Mouse (Mus musculus): ENCODE results near the gene Tnip3.

Gene Tnip3

GRCm38 (mm10) chr6:65584870-65585332, 59.8 kb downstream of the Tnip3 start:
- no peak for DNase-seq (ENCODE audit: low spot score in 2 of 2)

GRCm38 (mm10) chr6:65585333-65586053, 60.4 kb downstream of the Tnip3 start:
- DNase-seq (ENCODE audit: low spot score in 2 of 2), result no peak

GRCm38 (mm10) chr6:65588847-65589246, 63.7 kb downstream of the Tnip3 start:
- DNase-seq (ENCODE audit: low spot score in 2 of 2), result no peak

GRCm38 (mm10) chr6:65590018-65590417, 64.9 kb downstream of the Tnip3 start:
- DNase-seq (ENCODE audit: low spot score in 2 of 2), result no peak

- peak in 1 of 2 experiments; percentile 16 for DNase-seq (ENCODE audit: low spot score in 2 of 2)
These were observed 69.1 kb downstream of the Tnip3 start for GRCm38 (mm10) chr6:65594171-65594570.

GRCm38 (mm10) chr6:65595371-65595770, 70.3 kb downstream of the Tnip3 start:
- no peak for DNase-seq (ENCODE audit: low spot score in 2 of 2)

GRCm38 (mm10) chr6:65597056-65597818, 72.1 kb downstream of the Tnip3 start:
- DNase-seq (ENCODE audit: low spot score in 2 of 2), result no peak

- no peak for DNase-seq (ENCODE audit: low spot score in 2 of 2)
These were observed 73.4 kb downstream of the Tnip3 start for GRCm38 (mm10) chr6:65598522-65598921.

- no peak for DNase-seq (ENCODE audit: low spot score in 2 of 2)
These were observed 75.0 kb downstream of the Tnip3 start for GRCm38 (mm10) chr6:65599865-65600739.

GRCm38 (mm10) chr6:65600887-65601286, 75.8 kb downstream of the Tnip3 start:
- DNase-seq (ENCODE audit: low spot score in 2 of 2), result no peak

- no peak for DNase-seq (ENCODE audit: low spot score in 2 of 2)
These were observed 80.7 kb downstream of the Tnip3 start for GRCm38 (mm10) chr6:65605778-65606177.

- no peak for DNase-seq (ENCODE audit: low spot score in 2 of 2)
These were observed 81.8 kb downstream of the Tnip3 start for GRCm38 (mm10) chr6:65606946-65607345.

- no peak for DNase-seq (ENCODE audit: low spot score in 2 of 2)
These were observed 86.7 kb downstream of the Tnip3 start for GRCm38 (mm10) chr6:65611834-65612233.

GRCm38 (mm10) chr6:65613924-65614585, 88.9 kb downstream of the Tnip3 start:
- DNase-seq (ENCODE audit: low spot score in 2 of 2), result no peak

GRCm38 (mm10) chr6:65615641-65616040, 90.5 kb downstream of the Tnip3 start:
- no peak for DNase-seq (ENCODE audit: low spot score in 2 of 2)

GRCm38 (mm10) chr6:65621260-65621659, 96.1 kb downstream of the Tnip3 start:
- DNase-seq (ENCODE audit: low spot score in 2 of 2), result no peak

GRCm38 (mm10) chr6:65623016-65623715, 98.1 kb downstream of the Tnip3 start:
- DNase-seq (ENCODE audit: low spot score in 2 of 2), result no peak

- DNase-seq (ENCODE audit: low spot score in 2 of 2), result no peak
These were observed 105.5 kb downstream of the Tnip3 start for GRCm38 (mm10) chr6:65630578-65630977.

- no peak for DNase-seq (ENCODE audit: low spot score in 2 of 2)
These were observed 107.1 kb downstream of the Tnip3 start for GRCm38 (mm10) chr6:65632184-65632583.

- no peak for DNase-seq (ENCODE audit: low spot score in 2 of 2)
These were observed 117.3 kb downstream of the Tnip3 start for GRCm38 (mm10) chr6:65642431-65642830.

GRCm38 (mm10) chr6:65644110-65644509, 119.0 kb downstream of the Tnip3 start:
- no peak for DNase-seq (ENCODE audit: low spot score in 2 of 2)

Data from spleen, postnatal 10 days (tissue).